Mouse (Mus musculus) heart, postnatal 0 days (tissue): ENCODE data around the gene Tspan33. TPM values are rescaled to one million over a fixed set of nuclear protein-coding genes. Genes with fewer than 3 reads are reported as not detected.
"Not testable (repeated sequence)": the region's sequence is repeated elsewhere in the genome, so short reads cannot be mapped to it uniquely, and the experiment has no call there.

Source experiments
- ATAC-seq: fragments of 200-750 bp; cut with Nextera tagmentation; 2 replicates; pipeline ENCODE4 v1.8.0; 2017; ENCODE audit warnings: low read depth, moderate number of reproducible peaks, moderate library complexity; ENCODE audit not compliant: insufficient read depth
- DNase-seq: peaks from one replicate; pipeline ENCODE4 v3.0.0-alpha.2; 2016; ENCODE audit warnings: low spot score
- H3K27ac ChIP-seq: fragments of 300-500 bp; sonication (generic); 2 replicates; pipeline ENCODE4 v1.5.1; 2014; ENCODE audit warnings: low read depth, mild to moderate bottlenecking
- H3K27me3 ChIP-seq: fragments of 300-500 bp; sonication (generic); 2 replicates; pipeline ENCODE4 v1.6.1; 2014; ENCODE audit warnings: low read length, mixed read lengths; ENCODE audit not compliant: control insufficient read depth, insufficient read depth
- H3K36me3 ChIP-seq: fragments of 300-500 bp; sonication (generic); replicated peaks from 2 replicates; pipeline ENCODE4 v1.6.1; 2014; ENCODE audit warnings: low read length, mixed read lengths; ENCODE audit not compliant: control insufficient read depth, insufficient read depth
- H3K4me1 ChIP-seq: fragments of 300-500 bp; sonication (generic); 2 replicates; pipeline ENCODE4 v1.6.1; 2014; ENCODE audit warnings: antibody characterized with exemption; ENCODE audit not compliant: control insufficient read depth, insufficient read depth
- H3K4me2 ChIP-seq: fragments of 300-500 bp; sonication (generic); 2 replicates; pipeline ENCODE4 v1.6.1; 2014; ENCODE audit warnings: low read depth, mild to moderate bottlenecking, low read length, moderate library complexity
- H3K4me3 ChIP-seq: fragments of 300-500 bp; sonication (generic); 2 replicates; pipeline ENCODE4 v1.5.1; 2014; ENCODE audit warnings: low read depth, low read length
- H3K9ac ChIP-seq: fragments of 300-500 bp; sonication (generic); replicated peaks from 2 replicates; pipeline ENCODE4 v1.6.1; 2014; ENCODE audit warnings: low read depth, low read length, mixed read lengths
- H3K9me3 ChIP-seq: fragments of 300-500 bp; sonication (generic); replicated peaks from 2 replicates; pipeline ENCODE4 v1.6.1; 2016; ENCODE audit warnings: low read length; ENCODE audit not compliant: control insufficient read depth
- CTCF ChIP-seq: IDR thresholded peaks from 2 replicates; pipeline ENCODE4 v1.5.1; 2016; ENCODE audit warnings: antibody characterized with exemption, control low read depth, low read depth
- EP300 ChIP-seq: IDR thresholded peaks from 2 replicates; pipeline ENCODE4 v1.6.1; 2016; ENCODE audit warnings: antibody characterized with exemption, low read depth
- WGBS: fragments of 180-500 bp; shearing (Covaris S2); extraction: QIAGEN DNeasy Blood & Tissue Kit; methylation state at CpG from one replicate; pipeline ENCODE4 v1.1.7; 2014; 5-methylcytosine and 5-hydroxymethylcytosine counted together
- polyA plus RNA-seq: library from polyadenylated mRNA; unstranded; fragments of >200 nt; fragmentation: Nextera tagmentation; extraction: Ambion mirVana; gene quantifications from 2 replicates; pipeline ENCODE4 v1.2.1, GENCODE M21; 2015
- total RNA-seq: library from RNA; depleted of rRNA; stranded (reverse); fragments of >200 nt; gene quantifications from 2 replicates; pipeline ENCODE4 v1.2.3, GENCODE M21; 2014; ENCODE audit warnings: low replicate concordance

Tspan33 gene
- total and polyA plus RNA-seq, 2 experiments from 2014 or later: 1.1 to 1.6 TPM

DNA sequence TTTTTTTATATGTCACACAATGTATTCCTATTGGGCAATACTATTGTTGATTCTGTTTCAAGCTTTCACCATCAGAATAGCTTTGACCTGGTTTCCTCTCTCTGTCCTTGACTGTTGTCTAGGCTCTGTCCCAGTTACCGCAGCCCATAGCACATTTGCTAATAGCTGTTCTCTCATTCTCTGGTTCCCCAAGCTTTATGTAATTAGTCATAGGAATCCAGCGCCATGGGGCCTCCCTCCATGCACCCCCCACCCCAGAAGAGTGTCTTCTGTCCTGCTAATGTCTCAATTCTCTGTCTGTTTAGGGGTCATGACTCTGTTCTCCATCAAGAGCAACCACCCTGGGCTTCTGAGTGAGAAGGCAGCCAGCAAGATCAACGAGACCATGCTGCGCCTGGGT is 62.5 kb downstream of the Tspan33 start:
- Histone ChIP-seq H3K9ac (no peak overlapping the region), H3K36me3 (peaks cover 59% of the 10 kb centered on the region), H3K9me3 (no peaks in the 10 kb centered on the region), H3K27ac (no peak overlapping the region), H3K27me3 (no peaks in the 10 kb centered on the region), H3K4me1 (no peaks in the 10 kb centered on the region), H3K4me3 (no peak overlapping the region), H3K4me2 (no peak overlapping the region)
- 86% methylated on average over 4 of the region's 4 CpGs for WGBS
- DNase-seq: no peak
- TF ChIP-seq CTCF (no peak), EP300 (no peak)
- no peak for ATAC-seq

DNA sequence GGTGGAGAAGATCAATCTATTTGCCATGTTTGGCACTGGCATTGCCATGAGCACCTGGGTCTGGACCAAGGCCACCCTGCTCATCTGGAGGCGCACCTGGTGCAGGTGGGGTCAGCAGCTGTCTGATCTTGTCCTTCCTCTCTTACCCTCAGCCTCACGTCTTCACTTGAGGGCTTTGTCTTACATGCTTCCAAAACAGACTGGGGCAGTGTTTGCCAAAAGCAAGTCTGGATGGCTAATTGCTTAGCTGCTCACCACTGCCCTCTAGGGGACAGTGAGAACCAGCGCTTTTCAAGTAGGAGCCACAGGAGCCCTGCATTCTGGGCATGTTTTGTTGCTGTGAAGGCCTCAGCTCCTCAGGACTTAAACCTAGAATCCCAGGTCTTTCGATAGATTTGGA is 64.4 kb downstream of the Tspan33 start:
- Histone ChIP-seq H3K9ac (no peak overlapping the region), H3K36me3 (peaks cover 57% of the 10 kb centered on the region), H3K4me2 (no peak overlapping the region), H3K4me1 (no peaks in the 10 kb centered on the region), H3K9me3 (no peaks in the 10 kb centered on the region), H3K27ac (no peak overlapping the region), H3K27me3 (no peaks in the 10 kb centered on the region), H3K4me3 (no peak overlapping the region)
- 28% methylated on average over 4 of the region's 4 CpGs for WGBS
- peak; percentile 60 for DNase-seq
- TF ChIP-seq EP300 (no peak), CTCF (peak; percentile 90)
- ATAC-seq: no peak

DNA sequence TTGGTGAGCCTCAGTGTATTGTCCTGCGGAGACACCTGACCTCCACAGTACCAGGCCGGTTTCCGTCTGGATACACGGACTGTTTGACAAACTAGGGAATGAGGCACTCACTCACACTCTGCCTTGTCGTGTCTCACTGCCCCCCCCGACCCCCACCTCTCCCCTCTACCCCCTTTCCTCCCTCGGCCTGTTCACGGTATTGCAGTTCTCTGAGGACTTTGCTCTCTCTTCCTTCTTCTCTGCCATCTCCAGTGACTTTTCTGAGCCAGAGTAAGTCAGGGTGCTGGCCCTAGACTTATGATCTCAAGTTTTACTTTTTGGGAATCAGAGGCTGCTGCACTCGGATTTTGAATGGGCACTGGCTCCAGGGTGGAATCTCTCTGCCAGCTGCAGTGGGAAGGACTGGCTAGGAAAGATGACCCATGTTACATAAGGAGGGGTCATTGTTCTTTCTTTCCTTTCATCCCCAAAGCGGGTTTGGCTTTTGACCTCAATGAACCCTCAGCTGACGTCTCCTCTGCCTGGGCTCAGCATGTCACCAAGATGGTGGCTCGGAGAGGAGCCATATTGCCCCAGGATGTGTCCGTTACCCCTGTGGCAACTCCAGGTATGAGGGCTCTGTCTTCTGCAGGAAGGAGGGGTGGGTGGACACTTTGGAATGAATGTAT is 65.1 kb downstream of the Tspan33 start:
- WGBS: 83% methylated on average over 13 of the region's 13 CpGs
- no peak overlapping the region for H3K9ac ChIP-seq
- H3K4me3 ChIP-seq: no peak overlapping the region
- no peaks in the 10 kb centered on the region for H3K9me3 ChIP-seq
- peaks cover 52% of the 10 kb centered on the region for H3K36me3 ChIP-seq
- H3K4me1 ChIP-seq: no peaks in the 10 kb centered on the region
- no peaks in the 10 kb centered on the region for H3K27me3 ChIP-seq
- DNase-seq: no peak
- TF ChIP-seq EP300 (no peak), CTCF (no peak)
- H3K27ac ChIP-seq: no peak overlapping the region
- H3K4me2 ChIP-seq: no peak overlapping the region
- ATAC-seq: no peak

DNA sequence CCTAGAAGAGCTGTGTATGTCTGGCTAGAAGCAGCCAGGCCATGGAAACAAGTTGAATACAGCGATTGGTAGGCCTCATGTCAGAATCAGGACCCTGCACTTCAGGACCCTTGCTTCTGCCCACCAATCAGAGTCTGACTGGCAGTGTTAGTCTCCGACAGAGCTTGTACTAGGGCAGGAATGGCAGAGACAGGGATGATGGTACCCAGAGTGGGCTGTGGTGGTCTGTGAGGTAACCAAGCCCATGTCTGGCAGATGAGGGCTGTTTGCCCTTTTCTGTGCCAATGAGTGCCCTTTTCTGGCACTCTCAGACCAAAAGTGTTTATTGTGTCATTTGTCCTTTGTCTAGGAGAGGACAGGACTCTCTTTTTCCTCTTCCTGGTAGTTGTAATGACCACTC is 66.4 kb downstream of the Tspan33 start:
- H3K4me3 ChIP-seq, H3K4me2 ChIP-seq, H3K27ac ChIP-seq, H3K4me1 ChIP-seq, H3K27me3 ChIP-seq, H3K9me3 ChIP-seq, H3K9ac ChIP-seq, DNase-seq, ATAC-seq: not testable (repeated sequence)
- H3K36me3 ChIP-seq: peaks cover 41% of the 10 kb centered on the region
- 89% methylated on average over 2 of the region's 2 CpGs for WGBS

DNA sequence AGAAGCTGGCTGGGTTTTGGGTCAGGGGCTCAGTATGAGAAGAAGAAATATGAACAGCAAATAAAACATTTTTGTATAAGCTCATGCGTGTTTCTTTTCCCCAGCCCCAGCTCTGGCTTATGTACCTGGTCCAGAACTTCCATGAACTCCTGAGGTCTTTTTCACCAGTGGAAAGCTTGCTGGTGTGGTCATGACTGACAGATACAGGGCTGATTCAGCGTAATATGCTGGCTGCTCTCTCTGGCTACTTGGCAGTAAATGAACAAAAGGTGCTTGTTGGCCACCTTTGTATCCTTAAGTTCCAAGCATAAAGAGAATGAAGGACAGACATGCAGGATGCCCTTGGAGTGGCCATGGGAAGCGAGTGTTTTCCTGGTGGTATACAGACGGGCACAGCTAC is 67.3 kb downstream of the Tspan33 start:
- Histone ChIP-seq H3K4me1 (no peaks in the 10 kb centered on the region), H3K27me3 (no peaks in the 10 kb centered on the region), H3K4me2 (no peak overlapping the region), H3K9me3 (no peaks in the 10 kb centered on the region), H3K27ac (no peak overlapping the region), H3K9ac (no peak overlapping the region), H3K4me3 (no peak overlapping the region), H3K36me3 (peaks cover 34% of the 10 kb centered on the region)
- ATAC-seq (no peak), DNase-seq (no peak)
- 91% methylated on average over 4 of the region's 4 CpGs for WGBS
- no peak for TF ChIP-seq CTCF

DNA sequence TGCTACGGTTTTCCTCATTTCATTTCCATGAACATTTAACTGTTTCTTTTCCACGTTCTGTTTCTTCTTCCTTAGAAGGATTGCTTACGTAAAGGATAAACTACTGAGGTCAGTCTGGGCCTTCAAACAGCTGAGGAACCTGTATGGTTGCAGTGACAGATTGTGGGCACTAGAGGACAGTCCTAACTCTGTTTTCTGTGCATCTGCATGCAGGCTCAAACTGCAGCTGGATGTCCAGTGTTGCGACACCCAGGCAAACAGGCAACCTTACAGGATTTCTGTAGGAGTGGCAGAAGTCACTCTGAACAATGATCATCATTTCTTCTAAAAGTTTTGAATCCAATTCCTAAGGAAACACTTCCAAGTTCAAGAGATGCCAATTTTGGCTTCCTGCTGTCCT is 68.5 kb downstream of the Tspan33 start:
- Histone ChIP-seq H3K4me2 (no peak overlapping the region), H3K9ac (no peak overlapping the region), H3K27me3 (no peaks in the 10 kb centered on the region), H3K4me3 (no peak overlapping the region), H3K9me3 (no peaks in the 10 kb centered on the region), H3K4me1 (no peaks in the 10 kb centered on the region), H3K27ac (no peak overlapping the region), H3K36me3 (peaks cover 22% of the 10 kb centered on the region)
- 61% methylated on average over 4 of the region's 4 CpGs for WGBS
- peak; percentile 19 for DNase-seq
- ATAC-seq: no peak
- peak; percentile 62 for TF ChIP-seq CTCF
- TF ChIP-seq EP300: no peak
